Mouse (Mus musculus): ENCODE results near the gene Naa35.
A peak's percentile ranks its signal among the peaks of the same experiment; 100 is the strongest.

Gene Naa35

DNA sequence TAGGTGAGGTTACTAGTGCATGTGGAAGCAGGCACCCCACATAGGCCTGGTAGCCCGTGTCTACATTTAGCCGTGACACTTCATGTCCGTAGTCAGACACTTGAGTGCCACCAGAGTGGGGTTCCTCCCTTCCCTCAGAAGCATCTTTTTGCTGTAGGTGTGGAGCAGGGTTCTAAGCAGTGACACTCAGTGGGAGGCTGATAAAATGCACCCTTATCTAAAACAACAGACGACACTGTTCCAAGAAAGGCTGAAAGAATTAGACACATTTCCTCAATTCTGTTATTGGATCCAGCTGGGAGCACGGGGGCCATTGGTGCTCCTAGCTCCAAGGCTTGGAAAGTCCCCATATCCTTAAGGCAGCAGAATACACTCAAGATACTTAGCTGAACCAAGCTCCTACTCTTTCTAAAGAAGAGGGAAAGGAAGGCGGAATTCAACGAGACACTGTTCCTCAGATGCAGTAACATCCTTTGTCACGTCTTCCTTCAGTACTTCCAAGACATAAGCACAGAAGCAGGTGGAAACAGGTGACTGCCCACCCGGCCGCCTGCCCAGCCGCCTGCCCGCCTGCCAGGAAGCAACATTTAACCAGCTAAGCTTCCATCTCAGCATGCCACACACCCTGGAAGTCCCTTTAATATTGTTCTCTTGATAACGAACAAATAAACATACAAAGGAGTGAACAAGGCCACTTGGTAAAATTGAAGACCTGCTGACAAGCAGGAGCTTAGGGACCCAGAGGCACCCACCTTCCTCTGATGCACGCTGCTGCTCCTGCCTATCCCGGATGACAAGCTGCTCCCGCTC, 54.5 kb downstream of the Naa35 start:
- peak; percentile 64 for DNase-seq (ENCODE audit: low spot score)

DNA sequence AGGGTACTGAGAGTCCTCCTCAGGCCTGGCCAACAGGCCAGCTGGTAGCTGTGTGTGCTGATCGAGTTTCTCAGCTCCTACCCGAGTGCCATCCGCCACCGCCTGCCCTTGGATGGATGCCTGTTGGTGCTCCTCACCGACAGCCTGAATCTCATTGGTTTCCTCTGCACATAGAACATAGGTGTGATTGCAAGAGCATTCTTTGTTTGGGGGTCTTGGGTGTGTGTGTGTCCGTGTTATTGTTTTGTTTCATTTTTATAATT, 55.0 kb downstream of the Naa35 start:
- DNase-seq (ENCODE audit: low spot score), result no peak

DNA sequence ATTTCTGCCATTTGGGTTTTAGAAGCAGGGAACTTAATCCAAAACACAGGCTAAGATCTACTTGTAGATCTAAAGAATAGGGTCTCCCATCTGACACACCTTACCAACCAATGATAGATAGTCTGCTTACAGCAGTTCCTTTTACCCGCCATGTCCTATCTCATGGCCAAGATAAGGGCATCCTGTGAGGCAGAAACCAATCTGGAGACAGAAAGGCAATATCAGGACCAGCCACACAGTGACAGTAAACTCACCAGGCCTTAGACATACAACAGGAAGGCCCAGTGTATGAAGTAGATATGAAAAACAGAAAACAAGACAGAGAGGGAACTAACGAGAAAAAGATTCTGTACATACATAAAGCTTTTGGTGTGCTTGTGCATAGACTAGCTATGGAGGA, 57.8 kb downstream of the Naa35 start:
- peak; percentile 59 for DNase-seq (ENCODE audit: low spot score)

DNA sequence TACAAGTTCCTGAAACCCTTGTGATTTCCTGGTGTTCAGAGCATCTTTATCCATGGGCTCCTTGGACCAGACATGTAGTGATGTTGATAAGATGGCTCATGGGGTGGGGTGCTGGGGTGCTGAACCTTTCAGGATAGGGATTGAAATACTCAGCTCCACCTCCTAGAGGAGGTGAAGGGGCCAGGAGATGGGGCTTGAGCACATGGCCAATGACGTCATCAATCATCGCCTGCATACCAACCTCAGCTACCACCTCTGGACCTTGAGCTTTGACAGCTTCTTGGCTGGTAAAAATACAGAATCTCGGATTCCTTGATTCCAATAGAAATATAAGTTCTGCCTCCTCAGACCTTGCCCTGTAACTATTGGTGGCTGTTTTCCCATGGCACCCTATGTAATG, 60.4 kb downstream of the Naa35 start:
- no peak for DNase-seq (ENCODE audit: low spot score)

DNA sequence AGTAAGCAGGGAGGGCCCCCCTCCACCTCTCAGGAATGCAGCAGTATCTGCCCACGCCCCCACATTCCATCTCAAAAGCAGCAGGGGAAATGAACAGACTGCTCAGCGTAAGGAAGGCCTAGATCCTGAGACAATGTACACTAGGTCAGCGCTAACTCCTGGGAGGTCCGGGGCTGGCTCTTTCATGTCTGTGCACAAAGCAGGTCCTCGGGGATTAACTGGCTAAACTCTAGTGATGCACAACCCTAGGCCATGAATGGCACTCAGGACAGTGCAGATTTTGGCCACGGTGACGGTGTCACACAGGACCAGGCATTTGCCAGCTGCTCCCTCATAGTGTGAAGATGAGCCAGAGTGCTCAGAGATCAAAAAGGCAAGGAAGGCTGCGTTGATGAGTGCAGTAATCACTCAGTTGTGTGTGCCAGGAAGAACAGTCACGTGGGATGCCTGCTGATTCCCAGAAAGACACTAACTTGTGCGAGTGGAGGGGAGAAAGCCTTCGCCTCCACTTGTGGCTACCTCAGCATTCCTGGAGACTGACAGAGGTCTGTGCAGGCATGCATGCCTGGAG, 61.7 kb downstream of the Naa35 start:
- no peak for DNase-seq (ENCODE audit: low spot score)

DNA sequence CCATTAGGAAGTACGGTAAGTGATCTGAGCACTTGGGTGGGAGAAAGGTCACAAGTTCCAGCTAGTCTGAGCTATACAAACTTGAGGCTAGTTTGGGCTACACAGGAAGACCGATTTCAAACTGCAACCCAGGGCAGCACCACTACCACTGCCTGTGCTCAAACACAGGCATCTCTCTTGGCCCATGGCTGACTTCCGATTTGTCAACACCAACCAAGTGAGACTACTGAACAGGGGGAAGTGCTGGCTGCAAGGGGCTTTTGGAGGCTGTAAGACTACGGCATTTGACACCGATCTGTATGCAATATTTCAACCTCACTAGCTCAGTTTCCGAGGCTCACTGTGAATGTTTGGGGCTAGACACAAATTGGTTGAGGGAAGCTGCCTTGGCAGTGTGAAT, 62.4 kb downstream of the Naa35 start:
- no peak for DNase-seq (ENCODE audit: low spot score)

DNA sequence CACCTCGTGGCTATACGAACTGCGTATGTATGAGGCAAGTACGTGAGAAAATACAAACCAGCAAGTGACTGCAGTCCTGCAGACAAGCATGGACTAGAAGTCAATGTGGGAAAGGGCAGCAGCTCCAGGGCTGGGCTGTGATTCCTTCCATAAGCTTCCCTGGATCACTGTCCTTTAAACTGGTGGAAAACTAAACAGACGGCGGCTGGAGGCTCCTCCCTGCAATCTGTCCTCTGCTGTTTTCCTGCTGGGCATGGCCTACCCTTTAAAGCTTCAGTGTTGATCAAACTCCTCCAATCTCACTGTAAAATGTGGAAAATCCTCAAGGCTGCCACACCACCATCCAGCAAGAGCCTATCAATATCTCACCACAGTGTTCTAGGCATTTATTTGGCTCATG, 63.5 kb downstream of the Naa35 start:
- no peak for DNase-seq (ENCODE audit: low spot score)

DNA sequence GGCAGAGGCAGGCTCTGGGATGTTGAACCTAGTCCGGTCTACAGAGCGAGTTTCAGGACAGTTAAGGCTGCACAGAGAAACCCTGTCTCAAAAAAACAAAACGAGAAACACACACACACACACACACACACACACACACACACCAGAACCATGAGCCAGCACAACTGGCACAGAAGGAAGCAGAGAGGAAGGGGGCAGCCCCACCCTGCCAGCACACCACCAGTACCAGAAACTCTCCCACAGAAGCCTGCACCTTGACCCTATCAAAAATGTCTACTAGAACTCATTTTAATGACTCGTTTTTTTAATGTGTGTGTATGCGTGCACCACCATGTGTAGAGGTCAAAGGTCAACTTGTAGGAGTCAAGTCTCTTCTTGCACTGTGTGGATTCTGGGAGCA, 64.7 kb downstream of the Naa35 start:
- DNase-seq (ENCODE audit: low spot score), result no peak

DNA sequence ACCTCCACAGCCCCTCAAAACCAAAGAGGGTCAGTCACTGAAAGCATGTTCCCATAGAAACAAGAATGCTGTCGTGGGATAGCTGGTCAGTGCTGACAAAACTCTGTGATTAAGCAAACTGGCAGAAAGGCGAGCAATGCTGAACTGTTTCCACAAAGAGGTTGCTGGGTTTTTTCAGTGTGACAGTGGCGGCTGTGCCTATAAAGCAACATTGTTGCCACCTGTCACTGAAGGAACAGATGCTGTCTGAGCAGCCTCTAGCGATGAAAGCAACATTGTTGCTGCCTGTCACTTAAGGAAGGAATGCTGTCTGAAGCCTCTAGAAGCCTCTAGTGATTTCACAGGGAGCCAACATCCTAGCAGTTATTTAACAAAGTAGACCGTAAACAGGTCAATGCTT, 67.6 kb downstream of the Naa35 start:
- no peak for DNase-seq (ENCODE audit: low spot score)

DNA sequence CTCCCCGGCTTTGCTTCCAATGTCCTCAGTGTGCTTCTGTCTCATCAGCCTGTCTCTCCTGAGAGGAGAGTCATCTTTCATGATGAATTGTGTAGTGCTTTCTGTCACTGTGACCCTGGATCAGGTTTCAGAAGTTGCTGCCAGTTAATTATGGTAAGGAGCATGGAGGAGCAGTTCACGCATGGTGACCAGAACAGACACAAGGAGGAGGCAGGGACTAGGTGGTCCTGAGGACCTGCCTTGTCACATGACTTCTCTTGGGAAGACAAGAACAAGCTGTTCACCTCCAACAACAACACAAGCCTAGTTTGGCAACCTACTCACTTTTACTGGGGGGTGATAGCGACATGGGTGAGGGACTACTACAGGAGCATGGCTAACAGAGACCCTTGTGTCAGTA, 68.1 kb downstream of the Naa35 start:
- DNase-seq (ENCODE audit: low spot score), result no peak

DNA sequence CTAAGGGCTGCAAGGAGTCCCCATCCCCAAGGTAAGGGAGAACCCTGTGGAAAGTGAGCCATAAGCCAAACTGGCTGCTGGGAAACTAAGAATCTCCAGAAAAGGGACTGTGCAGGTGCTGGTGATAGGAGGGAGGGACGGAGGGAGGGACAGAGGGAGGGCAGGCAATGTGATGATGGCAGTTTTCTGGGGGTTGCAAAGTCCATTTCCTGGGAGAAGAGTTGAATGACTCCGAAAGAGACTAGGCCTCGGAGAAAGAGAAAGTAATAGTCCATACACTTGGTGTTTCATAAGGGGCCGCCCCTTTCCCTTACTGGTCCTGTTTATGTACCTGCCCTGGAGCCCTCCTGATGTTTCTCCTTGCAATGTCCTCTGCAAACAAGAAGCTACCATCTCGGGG, 69.4 kb downstream of the Naa35 start:
- DNase-seq (ENCODE audit: low spot score), result no peak

DNA sequence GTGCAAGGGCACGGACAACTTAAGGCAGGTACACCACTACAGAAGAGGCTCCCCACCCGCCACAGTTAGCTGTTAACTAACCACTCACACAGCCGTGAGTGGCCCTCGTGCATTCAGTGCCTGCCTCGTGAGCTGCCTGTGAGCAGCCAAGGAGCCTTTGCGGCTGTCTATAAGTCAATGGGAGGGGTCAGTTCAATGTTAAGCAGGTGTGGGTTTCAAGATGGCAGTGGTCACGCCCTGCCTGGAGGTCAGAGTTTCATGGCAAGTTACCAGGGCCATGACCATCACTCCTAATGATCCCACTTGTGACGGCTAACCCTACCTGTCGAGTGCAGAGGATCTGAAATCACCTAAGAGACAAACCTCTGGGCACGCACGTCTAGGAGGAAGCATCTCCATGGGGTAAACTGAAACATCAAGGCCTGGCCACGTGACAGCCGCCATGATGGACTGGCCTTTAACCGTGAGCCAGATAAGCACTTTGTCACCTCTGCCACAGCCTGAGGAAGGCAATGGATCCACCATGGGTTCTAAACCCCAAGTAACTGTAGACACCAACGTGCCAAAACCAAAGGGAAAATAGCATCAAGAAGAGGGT, 70.8 kb downstream of the Naa35 start:
- no peak for DNase-seq (ENCODE audit: low spot score)

DNA sequence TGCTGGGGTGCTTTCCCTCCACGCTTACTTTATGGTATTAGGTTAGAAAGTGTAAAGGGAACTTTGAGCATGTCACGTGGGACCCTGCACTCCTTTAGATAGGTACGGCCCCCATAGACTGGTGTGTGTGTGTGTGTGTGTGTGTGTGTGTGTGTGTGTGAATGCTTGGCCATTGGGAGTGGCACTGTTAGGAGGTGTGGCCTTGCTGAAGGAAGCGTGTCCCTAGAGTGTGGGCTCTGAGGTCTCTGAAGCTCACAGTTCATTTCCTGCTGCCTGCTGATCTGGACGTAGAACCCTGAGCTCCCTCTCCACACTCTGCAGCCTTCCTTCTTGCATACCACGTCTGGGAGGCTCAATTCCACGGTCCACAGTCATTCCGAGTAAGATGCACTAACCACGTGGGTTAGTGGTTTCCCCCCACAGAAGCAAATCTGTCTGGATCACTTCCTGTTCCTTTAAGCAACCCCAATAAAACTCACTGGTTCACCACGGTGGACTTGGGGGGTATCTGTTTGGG, 71.3 kb downstream of the Naa35 start:
- DNase-seq (ENCODE audit: low spot score), result no peak

DNA sequence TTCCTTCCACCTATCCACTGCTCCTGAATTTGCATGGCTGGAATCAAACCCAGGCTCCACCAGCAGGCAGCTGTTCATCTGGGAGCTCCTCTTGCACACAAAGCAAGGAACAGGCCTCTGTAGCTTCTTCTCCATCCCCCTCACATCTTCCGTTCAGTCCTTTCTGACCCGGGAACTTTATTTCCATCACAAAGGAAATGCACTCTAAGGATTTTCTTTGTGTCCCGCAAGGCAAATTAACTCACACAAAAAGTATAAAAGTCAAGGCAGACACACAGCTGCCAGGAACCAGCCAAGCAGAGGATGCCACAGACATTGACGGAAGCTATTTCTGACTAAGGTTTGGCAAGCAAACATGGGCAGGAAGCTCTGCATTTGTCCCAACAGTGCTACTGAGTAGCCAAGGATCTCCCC, 71.9 kb downstream of the Naa35 start:
- DNase-seq (ENCODE audit: low spot score), result no peak

DNA sequence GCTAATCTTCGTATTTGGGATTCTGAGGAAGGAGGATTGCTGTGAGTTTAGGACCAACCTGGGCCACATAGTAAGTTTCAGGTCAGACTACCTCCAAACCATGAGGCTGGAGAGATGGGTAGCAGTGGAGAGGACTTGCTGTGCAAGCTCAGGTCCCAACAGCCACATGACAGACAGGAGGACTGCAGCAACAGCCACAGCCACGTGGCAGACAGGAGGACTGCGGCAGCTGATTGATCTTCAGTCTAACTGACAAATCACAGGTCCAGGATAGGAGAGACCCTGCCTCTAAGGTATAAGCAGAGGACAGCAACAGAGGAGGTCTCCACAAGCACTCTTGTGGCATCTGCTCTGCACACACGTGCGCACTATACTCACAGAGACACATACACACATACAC, 72.7 kb downstream of the Naa35 start:
- no peak for DNase-seq (ENCODE audit: low spot score)

DNA sequence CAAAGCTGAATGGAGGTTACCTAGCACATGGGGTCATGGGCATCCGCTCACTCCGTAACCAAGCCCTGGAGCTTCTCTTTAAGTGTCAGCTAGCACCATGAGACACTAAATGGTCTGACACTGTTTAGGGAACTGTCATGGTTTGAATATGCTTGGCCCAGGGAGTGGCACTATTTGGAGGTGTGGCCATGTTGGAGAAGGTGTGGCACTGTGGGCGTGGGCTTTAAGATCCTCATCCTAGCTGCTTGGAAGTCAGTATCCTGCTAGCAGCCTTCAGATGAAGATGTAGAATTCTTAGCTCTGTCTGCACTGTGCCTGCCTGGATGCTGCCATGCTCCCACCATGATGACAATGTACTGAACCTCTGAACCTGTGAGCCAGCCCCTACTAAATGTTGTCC, 75.3 kb downstream of the Naa35 start:
- DNase-seq (ENCODE audit: low spot score), result no peak

DNA sequence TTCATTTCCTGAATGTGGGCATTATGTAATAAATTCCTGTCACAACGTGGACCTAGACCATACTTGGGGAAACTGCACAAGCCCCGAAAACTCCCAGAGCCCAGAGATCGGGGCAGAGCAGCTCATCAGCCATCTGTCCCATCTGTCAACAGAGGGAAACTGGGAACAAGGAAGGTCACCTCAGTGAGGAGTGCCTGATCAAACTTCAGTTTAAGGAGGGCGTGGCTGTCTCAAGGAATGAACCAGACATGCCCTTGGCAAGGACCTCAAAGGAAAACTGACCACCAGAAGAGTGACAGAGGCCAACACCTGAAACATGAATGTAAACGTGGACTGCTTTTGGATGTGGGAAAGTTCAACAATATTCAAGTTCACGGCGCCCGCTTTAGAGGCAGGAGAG, 76.3 kb downstream of the Naa35 start:
- no peak for DNase-seq (ENCODE audit: low spot score)

DNA sequence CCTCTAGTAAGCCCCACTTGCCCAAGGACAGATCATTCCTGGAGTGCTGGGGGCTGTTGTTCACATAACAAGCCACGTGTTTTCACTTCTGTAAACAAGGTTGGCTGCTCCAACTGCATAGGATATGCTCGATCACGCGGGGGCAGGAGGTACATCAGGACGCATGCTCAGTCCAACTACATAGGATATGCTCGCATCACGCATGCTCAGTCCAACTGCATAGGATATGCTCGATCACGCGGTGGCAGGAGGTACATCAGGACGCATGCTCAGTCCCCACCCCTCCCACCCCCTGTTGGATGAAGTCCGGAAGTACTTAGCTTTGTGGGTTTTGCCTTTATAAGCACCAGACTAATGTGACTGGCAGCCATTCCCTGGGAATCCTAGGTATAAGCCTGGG, 76.9 kb downstream of the Naa35 start:
- DNase-seq (ENCODE audit: low spot score), result no peak

DNA sequence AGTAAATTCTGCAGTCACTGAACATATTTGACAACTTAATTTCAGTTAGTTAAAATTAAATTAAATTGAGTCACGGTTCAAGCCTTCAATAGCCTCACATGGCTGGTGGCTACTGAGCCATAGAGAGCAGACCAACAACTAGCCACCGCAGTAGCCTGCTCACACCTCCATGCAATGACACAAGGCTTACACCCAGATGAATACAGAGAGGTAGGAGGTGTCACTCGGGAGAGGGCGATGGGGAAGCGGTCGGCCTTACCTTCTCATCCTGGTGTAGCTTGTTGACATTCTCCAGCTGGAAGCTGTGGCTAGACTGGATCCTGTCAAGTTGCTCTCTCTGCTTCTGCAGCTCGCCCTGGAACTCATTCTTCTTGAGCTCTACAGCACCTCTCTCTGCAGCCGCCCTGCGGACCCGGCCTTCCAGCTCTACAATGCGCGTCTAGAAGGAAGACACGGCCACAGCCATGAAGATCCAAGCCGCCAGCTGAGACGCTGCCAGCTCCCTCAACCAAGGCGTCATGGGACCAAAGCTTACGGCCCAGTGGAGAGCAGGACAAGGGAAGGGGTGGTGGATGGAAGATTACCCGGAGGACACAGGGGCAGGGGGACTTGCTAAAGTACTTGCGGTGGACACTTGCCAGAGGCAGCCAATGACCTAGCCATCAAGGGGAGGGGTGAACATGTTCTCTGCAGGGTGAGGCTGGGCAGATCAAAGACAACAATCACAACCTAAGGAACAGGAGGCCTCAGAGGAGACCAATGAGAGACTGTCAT, 79.1 kb downstream of the Naa35 start:
- DNase-seq (ENCODE audit: low spot score), result no peak

DNA sequence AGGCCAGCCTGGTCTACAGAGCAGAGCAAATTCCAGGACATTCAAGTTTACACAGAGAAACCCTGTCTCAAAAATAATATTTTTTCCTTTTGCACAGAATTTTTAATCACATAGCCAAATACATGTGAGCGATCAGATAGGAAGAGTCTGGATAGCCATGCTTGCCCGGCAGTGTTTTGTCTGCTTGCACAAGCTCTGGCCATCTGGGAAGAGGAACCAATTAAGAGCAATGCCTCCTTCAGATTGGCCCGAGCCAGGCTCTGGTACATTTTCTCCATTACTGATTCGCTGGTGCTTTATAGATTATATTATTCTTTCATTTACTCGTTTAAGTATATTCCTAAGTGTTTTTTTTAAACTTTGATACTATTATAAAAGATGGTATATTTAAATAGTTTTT, 82.7 kb downstream of the Naa35 start:
- no peak for DNase-seq (ENCODE audit: low spot score)

DNA sequence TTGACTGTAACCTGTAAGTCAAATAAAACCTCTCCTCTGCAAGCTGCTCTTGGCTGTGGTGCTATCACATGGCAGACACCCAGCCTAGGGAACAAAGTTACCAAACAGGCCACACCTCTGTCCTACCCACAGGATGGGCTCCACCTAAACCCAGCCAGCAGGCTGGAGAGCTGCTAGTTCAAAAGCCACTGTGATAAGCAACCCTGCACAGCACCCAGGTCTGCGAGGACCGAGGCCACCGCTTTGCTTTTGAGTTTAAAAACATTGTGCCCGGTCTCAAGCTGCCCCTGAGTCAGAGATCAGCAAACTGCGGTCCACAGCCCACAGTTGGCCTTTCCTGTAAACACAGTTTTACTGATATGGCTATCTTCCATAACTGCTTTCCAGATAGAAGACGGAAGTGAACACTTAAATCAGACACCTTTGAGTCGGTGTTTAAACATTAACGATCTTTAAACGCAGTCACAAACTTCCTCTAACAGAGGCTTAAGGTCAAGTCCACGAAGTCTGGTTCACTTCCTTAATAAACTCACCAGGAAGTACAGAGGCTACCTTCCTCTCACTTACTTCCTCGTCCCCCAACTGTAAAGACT, 83.5 kb downstream of the Naa35 start:
- DNase-seq (ENCODE audit: low spot score), result peak; percentile 81

DNA sequence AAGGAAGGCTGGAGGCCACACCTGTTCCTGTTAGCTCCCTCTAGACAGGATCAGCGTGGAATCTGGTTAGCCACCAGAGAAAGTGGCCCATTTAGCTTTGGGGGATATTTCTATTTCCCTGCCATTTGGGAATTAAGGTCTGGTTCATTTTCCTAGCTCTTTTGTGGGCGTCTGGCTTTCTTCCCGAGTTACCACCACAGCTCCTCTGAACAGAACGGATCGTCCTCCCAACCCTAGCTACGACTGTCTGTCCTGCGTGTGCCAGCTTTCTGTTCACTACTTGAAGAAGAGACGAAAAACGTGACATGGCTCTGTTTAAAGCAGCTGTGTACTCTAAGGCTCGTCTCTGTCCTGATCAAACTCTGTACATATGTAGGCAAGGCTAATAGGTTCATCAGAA, 84.9 kb downstream of the Naa35 start:
- DNase-seq (ENCODE audit: low spot score), result no peak

DNA sequence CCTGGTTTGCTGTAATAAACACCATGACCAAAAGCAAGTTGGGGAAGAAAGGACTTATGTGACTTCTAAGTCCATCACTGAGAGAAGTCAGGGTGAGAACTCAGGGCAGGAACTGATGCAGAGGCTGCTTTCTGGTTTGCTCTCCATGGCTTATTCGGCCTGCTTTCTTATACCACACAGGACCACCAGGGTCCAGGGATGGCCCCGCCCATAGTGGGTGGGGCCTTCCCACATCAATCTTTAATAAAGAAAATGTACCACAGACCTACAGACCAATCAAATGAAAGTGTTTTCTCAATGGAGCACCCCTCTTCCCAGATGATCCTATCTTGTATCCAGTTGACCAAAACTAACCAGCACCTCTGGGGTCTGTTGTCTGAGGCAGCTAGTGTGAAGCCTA, 86.5 kb downstream of the Naa35 start:
- no peak for DNase-seq (ENCODE audit: low spot score)
